Mouse (Mus musculus) adrenal gland, adult (tissue): ENCODE results near the gene Gm5737.

Source experiments
- DNase-seq, 2 experiments: peaks; one replicate each; pipeline ENCODE4 v3.0.0; 2022 to 2023; ENCODE audit warnings: low spot score in 1 of 2; ENCODE audit not compliant: inconsistent age in 2 of 2

Gene Gm5737

DNA sequence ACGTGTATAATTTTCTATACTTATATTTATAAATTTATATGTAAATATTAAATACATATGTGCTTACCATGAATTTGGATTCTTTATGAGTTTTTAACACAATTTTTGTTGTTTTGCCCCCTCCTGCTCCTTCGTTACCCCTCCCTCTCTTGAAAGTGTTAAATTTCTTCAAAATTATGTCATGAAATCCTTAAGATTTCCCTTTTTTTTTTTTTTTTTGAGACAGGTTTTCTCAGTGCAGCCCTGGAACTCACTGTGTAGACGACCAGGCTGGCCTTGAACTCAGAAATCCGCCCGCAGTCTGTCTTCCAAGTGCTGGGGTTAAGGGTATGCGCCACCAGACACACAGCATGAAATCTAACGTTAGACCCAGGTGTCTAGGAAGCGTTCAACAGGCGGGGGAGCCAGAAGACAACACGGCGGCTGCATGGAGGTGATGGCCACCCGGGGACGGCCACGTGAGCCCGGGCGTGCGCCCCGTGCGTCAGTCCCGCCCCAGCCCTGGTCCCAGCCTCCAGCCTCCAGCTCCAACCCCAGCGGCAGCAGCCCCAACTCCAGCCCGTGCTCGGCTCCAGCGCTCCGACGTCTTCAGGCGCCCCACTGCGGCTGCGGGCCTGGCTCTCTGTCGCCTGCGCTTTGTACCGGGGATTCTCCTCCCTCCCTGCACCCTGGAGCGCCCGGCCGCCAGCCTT lies 30.3 kb downstream of the Gm5737 start, which contains the start of gene Eef2k:
TSS of gene Eef2k (plus strand) at position 487 of the 692 bp plus-strand sequence.
- peak; percentile 96 to 97 for DNase-seq

DNA sequence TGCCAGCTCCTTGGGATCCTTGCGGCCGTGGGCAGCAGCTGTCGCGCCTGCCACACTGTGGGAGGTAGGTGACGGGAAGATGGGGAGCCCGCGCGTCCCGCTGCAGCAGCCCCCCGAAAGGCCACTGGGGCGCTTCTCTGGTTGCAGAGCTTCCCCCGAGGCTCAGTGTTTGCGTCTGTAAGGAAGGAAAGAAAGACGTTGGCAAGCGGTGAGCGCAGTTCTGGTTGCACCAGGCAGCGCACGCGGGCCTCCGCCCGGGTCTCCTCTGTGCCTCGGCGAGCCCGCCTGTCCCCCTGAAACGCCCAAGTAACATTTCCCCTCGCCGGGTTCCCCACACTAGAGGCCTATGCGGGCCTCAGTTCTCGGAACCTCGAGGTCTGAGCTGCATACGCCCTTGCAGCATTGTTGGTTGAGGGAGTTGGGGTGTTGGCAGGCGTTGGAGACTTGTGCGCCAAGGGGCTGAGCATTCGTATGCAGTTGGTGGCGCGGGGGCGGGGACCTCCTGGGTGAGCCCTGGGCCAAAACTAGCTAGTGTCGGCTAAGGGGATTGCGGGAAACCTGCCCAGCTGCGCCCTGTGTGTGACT lies 31.0 kb downstream of the Gm5737 start:
- DNase-seq: peak; percentile 83 to 92

DNA sequence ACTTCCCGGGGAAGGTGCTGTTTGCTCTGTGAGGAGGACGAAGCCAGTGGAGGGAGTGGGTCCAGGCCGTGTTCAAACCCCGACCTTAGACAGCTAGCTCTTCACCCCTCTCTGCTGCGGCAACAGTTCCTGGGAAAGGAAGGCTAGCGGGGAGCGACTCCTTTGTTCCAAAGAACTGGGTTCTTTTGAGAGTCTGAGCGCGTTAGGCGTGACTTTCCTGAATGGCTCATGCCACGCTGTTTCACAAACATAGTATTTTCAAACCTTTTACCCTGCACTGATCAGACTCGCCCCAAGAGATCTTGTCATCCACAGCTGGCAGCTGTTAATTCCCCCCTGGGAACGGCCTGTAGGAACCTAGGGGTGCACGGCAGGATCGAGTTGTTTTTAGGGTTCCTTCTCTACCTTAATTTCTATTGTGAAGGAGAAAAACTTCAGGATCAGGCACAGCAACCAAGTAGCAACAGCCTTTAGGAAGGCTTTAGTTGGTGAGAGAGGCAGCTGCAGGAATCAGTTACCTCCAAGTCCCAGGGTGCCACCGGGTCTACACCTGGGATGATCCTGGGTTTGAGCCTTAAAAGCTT lies 31.8 kb downstream of the Gm5737 start:
- DNase-seq: peak in 1 of 2 experiments; percentile 68

DNA sequence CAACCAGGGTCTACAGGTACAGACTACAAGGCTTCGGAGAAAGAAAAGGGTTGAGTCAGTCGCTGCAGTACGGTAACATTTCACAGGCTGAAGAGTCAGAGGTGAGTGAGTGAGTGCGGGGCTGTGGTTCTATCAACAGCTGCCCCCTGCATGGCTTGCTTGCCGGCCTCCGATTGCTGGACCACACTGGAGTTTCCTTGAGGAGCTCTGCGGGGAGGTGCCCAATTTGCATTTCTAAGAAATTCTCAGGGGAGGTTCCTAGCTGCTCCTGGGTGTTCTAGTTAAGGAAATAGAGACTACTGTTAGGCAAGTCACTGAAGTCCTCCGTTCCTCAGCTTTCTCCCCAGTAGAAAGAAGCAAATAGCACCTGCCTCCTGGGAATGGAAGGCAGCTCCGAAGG lies 32.5 kb downstream of the Gm5737 start:
- peak in 1 of 2 experiments; percentile 27 for DNase-seq

DNA sequence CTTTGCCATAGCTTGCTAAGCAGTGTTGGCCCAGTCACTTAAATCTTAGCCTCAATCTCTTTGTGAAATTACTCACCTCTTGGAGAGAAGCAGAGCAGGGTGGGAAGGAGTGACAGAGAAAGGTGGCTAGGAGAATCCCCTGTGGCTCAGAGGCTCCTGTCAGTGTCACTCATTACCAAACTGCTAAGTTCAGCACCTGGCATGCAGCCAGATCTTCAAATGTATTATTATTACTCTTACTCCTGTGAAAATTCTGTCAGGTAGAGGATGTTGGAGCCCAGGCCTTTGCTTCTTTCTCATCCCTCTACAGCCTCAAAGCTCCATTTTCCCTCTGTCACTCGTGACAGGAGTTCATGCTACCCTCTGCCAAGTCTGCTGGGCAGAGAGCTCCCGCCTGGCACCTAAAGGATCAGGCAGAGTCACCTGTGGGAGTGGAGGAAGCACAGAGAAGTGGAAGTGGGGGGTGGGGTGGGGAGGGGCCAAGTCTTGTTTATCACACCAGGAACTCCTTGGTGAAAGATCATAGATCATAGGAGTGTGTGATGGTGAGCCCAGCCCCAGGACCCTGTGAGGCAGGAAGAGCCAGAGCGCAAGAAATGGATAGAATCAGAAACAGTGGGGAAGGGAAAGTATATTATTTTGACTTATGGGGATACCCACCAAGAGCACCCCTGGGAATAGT lies 36.8 kb downstream of the Gm5737 start:
- peak in 1 of 2 experiments; percentile 26 for DNase-seq

DNA sequence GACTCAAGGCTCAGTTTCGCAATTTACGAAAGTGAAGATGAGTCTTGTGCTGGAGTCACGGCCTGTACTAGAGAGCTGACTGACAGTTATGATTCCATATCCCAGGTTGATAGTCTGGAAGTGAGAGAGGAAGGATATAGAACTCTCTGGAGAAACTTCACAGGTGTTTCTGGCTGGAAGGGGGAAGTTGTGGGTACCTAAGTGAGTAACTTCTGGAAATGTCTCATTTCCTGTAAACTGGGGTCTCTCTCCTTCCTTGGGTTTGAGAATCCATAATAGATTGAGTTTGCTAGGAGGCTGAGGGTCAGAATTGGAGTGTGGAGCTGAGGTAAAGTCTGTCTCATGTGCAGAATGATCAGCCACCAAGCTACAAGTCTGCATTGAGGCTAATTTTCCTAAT lies 38.0 kb downstream of the Gm5737 start:
- no peak for DNase-seq

DNA sequence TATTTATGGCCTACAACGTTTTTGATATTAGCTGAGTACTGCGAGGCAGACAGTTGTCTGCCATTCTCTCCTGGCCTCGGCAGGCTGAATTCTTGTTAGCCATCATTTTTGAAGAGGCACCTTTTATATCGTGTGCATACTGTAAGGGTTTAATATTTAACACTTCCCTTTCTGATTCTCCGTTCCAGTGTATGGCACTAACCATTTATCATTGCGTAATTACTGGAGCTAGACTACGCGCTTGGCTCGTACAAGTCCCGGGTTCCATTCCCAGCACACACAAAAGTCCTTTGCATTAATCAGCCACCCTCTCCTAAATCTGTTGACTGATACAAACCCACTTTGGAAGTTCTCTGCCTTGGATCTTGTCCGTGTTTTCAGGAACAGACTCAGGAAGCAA lies 47.7 kb downstream of the Gm5737 start:
- DNase-seq: no peak

DNA sequence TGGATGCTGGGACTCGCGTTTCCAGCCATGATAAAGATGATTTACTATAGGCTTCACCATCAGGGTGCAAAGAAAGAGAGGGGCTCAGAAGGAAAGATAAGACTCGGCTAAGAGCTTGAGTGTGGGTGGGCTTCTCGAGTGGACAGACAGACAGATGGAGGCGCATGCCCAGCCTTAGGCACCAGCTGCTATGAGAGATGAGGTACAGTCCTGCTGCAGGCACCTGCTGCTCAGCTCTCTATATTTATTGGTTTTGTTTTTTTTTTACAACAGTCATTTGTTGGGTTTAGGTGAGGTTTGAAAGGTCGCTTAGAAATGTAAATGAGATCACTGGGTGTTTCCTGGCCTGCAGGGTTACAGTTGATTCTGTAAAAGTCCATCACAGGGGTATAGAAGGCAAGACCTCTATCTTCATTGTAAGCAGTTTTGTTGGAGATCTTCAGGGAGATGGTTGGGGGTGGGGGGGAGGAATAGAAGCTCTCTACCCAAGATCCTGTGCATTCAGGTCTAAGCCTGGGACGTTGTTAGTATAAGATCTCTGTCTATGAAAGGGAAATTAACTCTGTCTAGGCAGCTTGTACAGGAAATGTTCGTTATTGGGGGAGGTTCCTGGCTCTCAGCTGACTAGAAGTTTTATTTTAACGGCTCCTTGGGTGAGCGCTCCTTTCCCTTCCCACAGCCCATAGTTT lies 48.8 kb downstream of the Gm5737 start:
- DNase-seq: no peak

DNA sequence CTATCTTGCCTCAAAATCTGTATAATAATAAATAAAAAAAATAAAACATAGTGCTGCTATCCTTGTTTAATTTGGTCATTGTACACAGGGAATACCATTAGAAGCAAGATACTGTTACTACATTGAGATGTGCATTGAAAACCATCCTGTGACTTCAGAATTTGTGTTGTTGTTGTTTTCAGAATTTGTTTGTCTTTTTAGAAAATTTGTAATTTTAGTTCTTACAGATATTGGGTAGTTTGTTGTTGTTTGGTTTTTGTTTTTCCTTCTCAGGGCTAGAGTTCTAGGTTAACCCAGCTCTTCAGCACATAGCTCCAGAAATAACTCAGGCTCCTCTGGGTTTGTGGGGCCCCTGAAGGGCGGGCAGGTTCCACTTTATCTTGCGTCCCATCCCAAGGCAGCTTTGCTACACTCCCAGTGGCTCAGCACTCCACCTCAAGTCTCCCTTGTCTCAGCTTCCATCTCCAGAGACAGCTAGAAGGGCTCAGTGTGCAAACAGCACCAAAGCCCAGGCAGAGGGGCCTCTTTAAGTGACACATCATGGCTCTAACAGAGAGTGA lies 49.4 kb downstream of the Gm5737 start:
- DNase-seq: no peak

DNA sequence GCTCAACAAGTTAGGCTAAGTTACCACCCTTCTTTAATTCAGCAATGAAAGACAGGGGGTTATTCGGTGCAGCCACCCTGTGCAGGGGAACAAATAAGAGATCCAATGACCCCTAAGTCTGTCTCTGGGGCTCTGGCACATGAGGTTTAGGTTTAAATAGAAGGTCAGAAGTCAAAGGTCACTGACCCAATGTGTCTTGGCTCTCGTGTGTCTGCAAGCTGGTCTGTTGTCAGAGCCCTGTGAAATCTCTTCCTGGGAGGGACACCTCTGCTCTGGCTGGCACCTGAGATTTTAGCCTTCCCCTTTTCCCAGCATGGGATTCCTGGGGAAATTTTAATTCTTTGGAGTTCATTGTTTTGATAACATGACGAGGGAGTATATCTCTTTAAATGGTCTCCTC lies 50.0 kb downstream of the Gm5737 start:
- no peak for DNase-seq

DNA sequence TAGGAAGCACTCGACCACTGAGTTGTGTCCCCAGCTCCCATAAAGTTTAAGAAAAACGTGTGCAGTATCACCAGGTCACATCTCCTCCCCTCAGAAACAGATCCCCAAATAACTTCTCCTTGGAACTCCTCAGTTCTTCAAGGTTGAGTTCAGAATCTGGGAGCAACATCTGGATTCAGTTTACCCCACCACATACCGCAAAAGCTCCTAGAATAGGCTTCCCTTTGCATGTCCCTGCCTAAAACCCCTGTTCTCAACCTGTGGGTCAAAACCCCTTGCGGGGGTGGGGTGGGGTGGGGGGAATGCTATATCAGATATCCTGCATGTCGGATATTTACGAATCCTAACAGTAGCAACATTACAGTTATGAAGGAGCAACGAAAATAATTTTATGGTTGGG lies 50.5 kb downstream of the Gm5737 start:
- no peak for DNase-seq

DNA sequence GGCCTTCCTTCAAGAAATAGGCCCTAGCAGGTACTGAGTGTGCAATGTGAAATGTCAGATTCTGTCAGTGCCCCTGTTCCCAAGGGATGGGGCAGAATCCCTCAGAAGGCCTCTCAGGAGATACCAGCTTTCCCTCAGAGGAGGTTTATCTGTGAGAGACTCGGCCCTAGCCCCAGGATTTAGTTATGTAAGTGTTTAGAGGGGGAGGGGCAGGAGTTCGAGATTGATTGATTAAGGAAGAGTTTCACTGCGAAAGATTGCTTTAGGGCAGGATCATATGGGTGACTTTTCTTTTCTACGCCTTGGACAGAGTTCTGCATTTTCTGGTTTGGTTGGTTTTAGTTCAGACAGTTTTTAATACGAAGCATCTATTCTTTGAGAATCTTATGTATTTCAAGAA lies 51.3 kb downstream of the Gm5737 start:
- DNase-seq: no peak

DNA sequence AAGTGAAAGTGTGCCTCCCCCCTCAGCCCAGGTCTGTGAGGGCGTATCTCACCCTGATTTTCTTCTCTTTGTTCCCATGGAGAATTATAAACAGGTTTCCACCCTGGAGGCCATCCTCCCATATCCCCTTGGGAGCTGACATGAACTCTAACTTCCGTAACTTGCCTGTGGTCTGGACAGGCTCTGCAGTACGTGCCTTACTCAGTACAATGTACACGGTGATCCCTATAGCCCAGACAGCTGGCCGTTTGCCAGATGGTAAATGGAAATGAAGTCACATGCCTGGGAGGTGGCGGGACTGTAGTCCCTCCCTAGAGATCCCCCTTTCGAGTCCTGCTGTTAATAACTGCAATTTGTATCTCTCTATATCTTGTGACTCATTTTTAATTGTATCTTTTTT lies 52.9 kb downstream of the Gm5737 start:
- DNase-seq: peak; percentile 41 to 71

DNA sequence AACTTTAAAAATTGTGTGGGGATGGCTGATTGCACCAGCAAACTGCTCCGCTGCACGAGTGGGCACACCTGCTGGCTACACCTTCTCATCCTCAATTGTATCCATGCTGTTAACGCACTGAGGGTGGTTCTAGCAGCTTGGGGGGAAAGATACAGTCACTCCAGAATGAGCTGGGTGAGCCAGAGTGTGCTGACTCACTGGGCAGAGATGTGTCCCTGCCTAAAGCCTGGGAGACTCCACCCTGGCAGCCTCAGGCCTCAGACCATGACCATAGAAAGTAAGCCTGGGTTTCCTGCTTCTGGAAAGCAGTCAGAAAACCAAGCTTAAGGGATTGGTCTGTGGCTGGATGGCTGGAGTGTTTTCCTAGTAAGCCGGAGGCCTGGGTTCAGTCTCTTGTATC lies 53.7 kb downstream of the Gm5737 start:
- DNase-seq: peak; percentile 78 to 83

DNA sequence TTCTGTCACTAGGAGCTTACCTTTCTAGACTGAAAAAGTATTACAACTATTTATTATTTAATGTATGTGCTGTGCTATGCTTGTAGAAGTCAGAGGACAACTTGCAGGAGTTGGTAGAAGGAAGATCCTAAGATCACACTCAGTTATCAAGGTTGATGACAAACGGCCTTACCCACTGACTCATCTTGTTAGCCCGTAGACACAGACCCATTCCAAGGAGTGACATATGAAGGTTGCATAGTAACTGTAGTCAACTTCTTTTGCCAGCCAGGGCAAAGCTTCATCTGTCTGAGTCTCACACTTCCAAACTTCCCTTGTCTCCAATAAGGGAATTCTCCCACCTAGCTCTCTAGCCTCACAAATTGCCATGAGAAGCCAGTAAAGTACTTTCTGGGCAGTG lies 54.5 kb downstream of the Gm5737 start:
- DNase-seq: peak in 1 of 2 experiments; percentile 73

DNA sequence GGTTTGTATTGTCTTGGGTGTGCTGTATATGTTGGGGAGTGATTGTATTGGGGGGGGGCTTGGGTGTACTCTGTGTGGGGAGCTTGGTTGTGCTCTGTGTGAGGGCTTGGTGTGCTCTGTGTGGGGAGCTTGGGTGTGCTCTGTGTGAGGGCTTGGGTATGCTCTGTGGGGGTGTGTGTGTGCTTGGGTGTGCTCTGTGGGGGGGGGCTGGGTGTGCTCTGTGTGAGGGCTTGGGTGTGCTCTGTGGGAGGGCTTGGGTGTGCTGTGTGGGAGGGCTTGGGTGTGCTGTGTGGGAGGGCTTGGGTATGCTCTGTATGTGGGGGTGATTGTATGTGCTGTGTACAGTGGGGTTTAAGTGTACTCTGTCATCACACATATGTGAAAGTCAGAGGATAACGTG lies 55.6 kb downstream of the Gm5737 start:
- DNase-seq: no peak

DNA sequence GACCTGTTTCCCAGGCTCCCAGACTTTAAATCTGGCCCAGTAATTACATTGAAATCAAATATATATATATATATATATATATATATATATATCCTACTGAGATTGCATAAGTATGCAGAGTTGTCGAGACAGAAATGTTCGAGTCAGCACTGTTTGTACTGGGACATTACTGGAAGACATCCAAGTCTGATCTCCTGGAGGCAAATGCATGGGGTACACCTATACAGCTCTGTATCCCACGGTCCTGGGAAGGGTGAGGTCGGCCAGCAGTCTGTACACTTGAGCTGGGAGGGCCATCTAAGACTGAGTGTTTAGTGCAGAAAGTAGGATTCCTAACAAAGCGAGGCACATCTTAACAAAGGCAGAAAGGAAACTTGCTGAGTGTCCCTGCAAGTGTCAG lies 57.7 kb downstream of the Gm5737 start:
- DNase-seq: no peak

DNA sequence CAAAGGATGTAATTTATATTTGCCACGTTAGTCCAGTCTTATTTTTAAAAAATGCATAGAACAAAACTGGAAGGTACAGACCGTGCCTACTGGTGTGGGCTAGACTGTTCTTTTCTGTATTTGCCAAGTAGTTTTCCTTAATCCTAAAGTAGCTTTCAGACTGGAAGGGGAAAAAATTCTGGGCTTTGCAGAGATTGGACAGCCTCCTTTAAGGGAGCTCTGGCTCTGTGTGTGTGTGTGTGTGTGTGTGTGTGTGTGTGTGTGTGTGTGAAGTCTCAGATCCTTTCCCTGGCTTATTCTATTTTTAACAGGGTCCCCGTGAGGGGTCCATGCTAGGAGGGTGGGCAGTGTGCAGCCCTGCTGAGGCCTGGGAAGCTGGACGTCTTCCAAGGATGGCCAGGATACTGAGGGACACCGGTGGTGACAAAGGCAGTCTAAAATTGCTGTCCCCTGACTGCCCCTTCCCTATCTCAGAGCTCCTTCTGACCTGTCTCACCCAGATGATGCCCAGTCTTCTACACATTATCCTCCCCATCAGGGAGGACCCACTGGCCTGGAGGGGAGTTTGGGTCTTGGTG lies 58.4 kb downstream of the Gm5737 start:
- DNase-seq: no peak

DNA sequence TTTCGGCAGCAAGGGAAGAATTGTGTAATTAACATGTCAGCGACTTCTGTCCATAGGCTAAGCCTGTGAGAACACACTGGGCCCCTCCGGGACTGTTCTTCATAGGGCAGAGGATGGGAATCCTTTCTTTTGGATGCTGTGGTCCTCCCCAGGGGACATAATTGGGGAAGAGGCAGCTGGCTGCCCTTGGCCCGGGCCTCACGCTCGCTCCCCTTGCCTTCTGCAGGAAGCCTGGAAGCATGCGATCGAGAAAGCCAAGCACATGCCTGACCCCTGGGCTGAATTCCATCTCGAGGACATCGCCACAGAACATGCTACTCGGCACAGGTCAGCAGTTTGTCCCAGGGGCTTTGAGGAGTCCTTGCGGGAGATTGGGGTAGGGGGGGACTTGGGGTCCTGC lies 60.9 kb downstream of the Gm5737 start:
- DNase-seq: no peak

DNA sequence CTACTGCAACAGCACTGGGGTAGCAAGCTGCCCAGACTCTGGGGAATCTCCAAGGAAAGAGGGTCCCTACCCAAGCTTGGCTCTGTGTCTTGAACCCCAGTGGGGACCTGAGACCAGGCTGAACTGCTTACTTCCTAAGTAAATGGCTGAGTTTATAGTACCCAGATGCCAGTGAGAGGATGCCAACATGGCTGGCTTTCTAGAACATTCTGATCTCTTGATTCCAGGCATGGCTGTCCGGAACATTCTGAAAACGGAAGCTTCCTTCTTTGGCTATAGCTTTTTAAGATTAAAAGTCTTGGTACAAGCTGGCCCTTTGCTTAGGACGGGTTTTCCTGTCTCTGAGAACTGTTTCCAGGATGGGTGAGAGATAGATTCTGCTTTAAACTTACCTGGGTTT lies 61.9 kb downstream of the Gm5737 start:
- DNase-seq: no peak
